Mouse (Mus musculus): ENCODE results near the gene Gm27021.

DNA sequence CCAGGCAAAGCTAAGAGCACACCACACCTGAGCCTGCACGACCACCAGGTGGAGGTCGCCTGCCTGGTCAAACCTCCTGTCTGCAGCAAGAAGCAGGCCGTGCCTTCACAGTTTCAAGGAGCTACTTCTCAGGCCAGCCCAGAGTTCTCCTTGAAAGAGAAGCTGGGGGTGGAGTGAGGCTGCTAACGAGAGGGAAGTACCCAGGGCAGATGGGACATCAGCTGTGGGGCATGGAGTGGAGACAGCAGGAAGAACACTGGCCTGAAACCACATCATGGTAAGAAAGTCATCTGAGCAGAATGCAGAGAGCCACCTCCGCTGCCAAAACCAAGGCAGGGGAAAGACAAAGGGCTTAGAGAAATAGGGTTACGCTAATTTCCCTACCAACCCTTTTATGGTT, 3.3 kb downstream of the Gm27021 start:
- no peak for TF ChIP-seq EP300 (IDR thresholded peaks at IDR 0.05; ENCODE audit: low read depth in 1 of 2, low read length in 2 of 2)
- TF ChIP-seq MAFK (IDR thresholded peaks at IDR 0.05; ENCODE audit: borderline replicate concordance, low read depth, low read length): no peak
- TF ChIP-seq POLR2A (IDR thresholded peaks at IDR 0.05; ENCODE audit: control insufficient read depth in 1 of 2, insufficient read depth in 1 of 2, low read depth in 1 of 2, low read length in 2 of 2, poor library complexity in 1 of 2): no peak
- TF ChIP-seq CTCF (IDR thresholded peaks at IDR 0.05 in 2 of 3, conservative IDR thresholded peaks at IDR 0.05 in 1 of 3; ENCODE audit: control insufficient read depth in 1 of 3, insufficient read depth in 1 of 3, low read depth in 2 of 3, low read length in 3 of 3, poor library complexity in 1 of 3, severe bottlenecking in 1 of 3): no peak
- no peak for TF ChIP-seq MAZ (IDR thresholded peaks at IDR 0.05; ENCODE audit: low read depth, low read length)

Data from MEL (cell line).